Mouse (Mus musculus) intestine, postnatal 0 days (tissue): ENCODE measurements at regions not wholly inside any gene's neighbourhood (a gene's known extent, or its start where the extent isn't known, plus 50 kb on each side); places are given as distances from the start of the nearest gene placed in this dataset.

Experiments used
- ATAC-seq: fragments of 200-750 bp; cut with Nextera tagmentation; 2 replicates; pipeline ENCODE4 v1.8.0; 2017; ENCODE audit warnings: mild to moderate bottlenecking, moderate TSS enrichment, moderate library complexity
- H3K27ac ChIP-seq: fragments of 300-500 bp; sonication (generic); 2 replicates; pipeline ENCODE4 v1.5.1; 2014; ENCODE audit warnings: mild to moderate bottlenecking, low read depth, low read length, moderate library complexity
- H3K27me3 ChIP-seq: fragments of 300-500 bp; sonication (generic); replicated peaks from 2 replicates; pipeline ENCODE4 v1.6.1; 2014; ENCODE audit warnings: low read length, mixed read lengths; ENCODE audit not compliant: control insufficient read depth, insufficient read depth
- H3K36me3 ChIP-seq: fragments of 300-500 bp; sonication (generic); 2 replicates; pipeline ENCODE4 v1.6.1; 2014; ENCODE audit warnings: mild to moderate bottlenecking, moderate library complexity; ENCODE audit not compliant: control insufficient read depth, insufficient read depth
- H3K4me1 ChIP-seq: fragments of 300-500 bp; sonication (generic); replicated peaks from 2 replicates; pipeline ENCODE4 v1.6.1; 2014; ENCODE audit warnings: antibody characterized with exemption, low read length, mixed read lengths; ENCODE audit not compliant: control insufficient read depth, insufficient read depth
- H3K4me2 ChIP-seq: fragments of 300-500 bp; sonication (generic); replicated peaks from 2 replicates; pipeline ENCODE4 v1.6.1; 2014; ENCODE audit warnings: low read depth, mild to moderate bottlenecking, moderate library complexity
- H3K4me3 ChIP-seq: fragments of 300-500 bp; sonication (generic); 2 replicates; pipeline ENCODE4 v1.5.1; 2014; ENCODE audit warnings: low read depth, low read length
- H3K9ac ChIP-seq: fragments of 300-500 bp; sonication (generic); 2 replicates; pipeline ENCODE4 v1.6.1; 2014; ENCODE audit warnings: mild to moderate bottlenecking, low read depth, low read length
- H3K9me3 ChIP-seq: fragments of 300-500 bp; sonication (generic); 2 replicates; pipeline ENCODE4 v1.6.1; 2016; ENCODE audit warnings: mixed run types; ENCODE audit not compliant: control insufficient read depth
- CTCF ChIP-seq: sonication (generic); IDR thresholded peaks from 2 replicates; pipeline ENCODE4 v1.5.1; 2016; ENCODE audit warnings: low read depth, mild to moderate bottlenecking, control low read depth, antibody characterized with exemption, moderate library complexity
- WGBS: fragments of 180-500 bp; shearing (Covaris S2); extraction: QIAGEN DNeasy Blood & Tissue Kit; methylation state at CpG from one replicate; pipeline ENCODE4 v1.1.7; 2014; 5-methylcytosine and 5-hydroxymethylcytosine counted together

GRCm38 (mm10) chr8:26503918-26504317 lies 384.6 kb downstream of the Gm45692 start:
- no peak overlapping the region for H3K4me2 ChIP-seq
- no peak for ATAC-seq
- H3K9ac ChIP-seq: no peak overlapping the region
- no peaks in the 10 kb centered on the region for H3K4me1 ChIP-seq
- TF ChIP-seq CTCF: no peak
- no peaks in the 10 kb centered on the region for H3K36me3 ChIP-seq
- peaks cover 4% of the 10 kb centered on the region; the same call in 1 of the 2 replicates for H3K27me3 ChIP-seq
- WGBS: 52% methylated on average over 4 of the region's 4 CpGs
- H3K27ac ChIP-seq: no peak overlapping the region
- no peak overlapping the region for H3K4me3 ChIP-seq
- no peaks in the 10 kb centered on the region for H3K9me3 ChIP-seq

- no peaks in the 10 kb centered on the region for H3K36me3 ChIP-seq
- no peak for TF ChIP-seq CTCF
- H3K4me2 ChIP-seq: no peak overlapping the region
- H3K9ac ChIP-seq: no peak overlapping the region
- 42% methylated on average over 16 of the region's 16 CpGs for WGBS
- no peak overlapping the region for H3K4me3 ChIP-seq
- H3K27ac ChIP-seq: no peak overlapping the region
- peaks cover 10% of the 10 kb centered on the region; the same call in 1 of the 2 replicates for H3K27me3 ChIP-seq
- no peaks in the 10 kb centered on the region for H3K4me1 ChIP-seq
- no peak for ATAC-seq
- no peaks in the 10 kb centered on the region for H3K9me3 ChIP-seq
Observed at GRCm38 (mm10) chr8:26504319-26505035, 385.1 kb downstream of the Gm45692 start.

GRCm38 (mm10) chr8:26507611-26508070 lies 388.3 kb downstream of the Gm45692 start:
- WGBS: 13% methylated on average over 12 of the region's 12 CpGs
- no peak for ATAC-seq

GRCm38 (mm10) chr8:26509254-26509653 lies 389.9 kb downstream of the Gm45692 start:
- TF ChIP-seq CTCF: no peak
- H3K36me3 ChIP-seq: no peaks in the 10 kb centered on the region
- no peaks in the 10 kb centered on the region for H3K4me1 ChIP-seq
- H3K9ac ChIP-seq: no peak overlapping the region
- H3K4me3 ChIP-seq: no peak overlapping the region
- WGBS: 70% methylated on average over 3 of the region's 3 CpGs
- no peaks in the 10 kb centered on the region for H3K9me3 ChIP-seq
- ATAC-seq: no peak
- H3K27me3 ChIP-seq: peaks cover 15% of the 10 kb centered on the region; the same call in 1 of the 2 replicates
- no peak overlapping the region for H3K27ac ChIP-seq
- H3K4me2 ChIP-seq: no peak overlapping the region

More at GRCm38 (mm10) chr8:26507611-26508070, 388.3 kb downstream of the Gm45692 start:
- H3K27ac ChIP-seq: no peak overlapping the region
- no peaks in the 10 kb centered on the region for H3K36me3 ChIP-seq
- no peaks in the 10 kb centered on the region for H3K9me3 ChIP-seq
- no peak overlapping the region for H3K4me3 ChIP-seq
- peaks cover 15% of the 10 kb centered on the region; the same call in 1 of the 2 replicates for H3K27me3 ChIP-seq
- no peaks in the 10 kb centered on the region for H3K4me1 ChIP-seq
- H3K4me2 ChIP-seq: no peak overlapping the region; the same call in 1 of the 2 replicates
- peak; percentile 25 for TF ChIP-seq CTCF
- H3K9ac ChIP-seq: no peak overlapping the region

- Histone ChIP-seq H3K9me3 (no peaks in the 10 kb centered on the region), H3K36me3 (no peaks in the 10 kb centered on the region), H3K27me3 (peaks cover 15% of the 10 kb centered on the region; the same call in 1 of the 2 replicates), H3K4me1 (no peaks in the 10 kb centered on the region), H3K27ac (no peak overlapping the region), H3K4me3 (no peak overlapping the region), H3K4me2 (no peak overlapping the region), H3K9ac (no peak overlapping the region)
- no peak for TF ChIP-seq CTCF
- 86% methylated on average over 7 of the region's 7 CpGs for WGBS
- no peak for ATAC-seq
Observed at GRCm38 (mm10) chr8:26513001-26513400, 393.7 kb downstream of the Gm45692 start.

GRCm38 (mm10) chr8:26524237-26524636 lies 404.9 kb downstream of the Gm45692 start:
- no peaks in the 10 kb centered on the region for H3K4me1 ChIP-seq
- no peak overlapping the region for H3K27ac ChIP-seq
- H3K4me3 ChIP-seq: no peak overlapping the region
- no peak for TF ChIP-seq CTCF
- ATAC-seq: no peak
- H3K4me2 ChIP-seq: no peak overlapping the region
- no peaks in the 10 kb centered on the region for H3K9me3 ChIP-seq
- WGBS: 96% methylated on average over 2 of the region's 2 CpGs
- H3K9ac ChIP-seq: no peak overlapping the region
- no peaks in the 10 kb centered on the region for H3K27me3 ChIP-seq
- no peaks in the 10 kb centered on the region for H3K36me3 ChIP-seq
